Comparison of ENCODE assay signal across 10 mouse cellular contexts in the genomic region with DNA sequence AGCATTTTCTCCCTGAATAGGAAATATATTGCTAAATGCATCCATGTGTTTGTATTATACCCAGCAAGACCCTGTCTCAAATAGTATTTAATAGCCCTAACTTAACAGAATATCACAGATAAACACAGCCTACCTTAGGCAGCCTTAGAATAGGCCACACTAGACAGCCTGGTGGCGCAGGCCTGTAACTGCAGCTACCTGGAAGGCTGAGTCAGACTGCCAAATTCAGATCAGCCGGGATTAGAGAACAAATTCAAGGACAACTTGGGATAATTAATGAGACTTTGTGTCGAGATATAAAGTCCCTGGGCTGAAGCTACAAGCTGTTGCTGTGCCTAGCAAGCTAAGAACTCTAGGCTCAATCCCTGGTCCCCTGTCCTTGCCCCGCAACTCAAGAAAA. TPM values are rescaled to one million over a fixed set of nuclear protein-coding genes. Genes with fewer than 3 reads are reported as not detected.
A peak's percentile ranks its signal among the peaks of the same experiment; 100 is the strongest.
DNase-seq lines count a peak whose midpoint lies in the region; ATAC-seq and TF ChIP-seq lines count a peak whose summit lies in the region.
"Had no signal": no experiment of that assay in that cellular context is flagged by ENCODE, and none has a peak within 500 bp of the region (broad histone marks: within the 10 kb centered on the region; RNA-seq: fewer than 3 reads in every experiment).

No protein-coding gene starts in this region.

- H3K4me2 ChIP-seq in lung, embryonic 14.5 days, result no peak overlapping the region

- H3K9ac ChIP-seq in lung, embryonic 14.5 days, result no peak overlapping the region

- 63% methylated on average over 4 of the region's 4 CpGs for WGBS in lung, embryonic 14.5 days
- 78% methylated on average over 4 of the region's 4 CpGs for WGBS in limb, embryonic 10.5 days

- ATAC-seq in lung, embryonic 14.5 days (ENCODE audit: insufficient read depth), result no peak

- H3K4me1 ChIP-seq in lung, embryonic 14.5 days (ENCODE audit: insufficient read depth), result no peaks in the 10 kb centered on the region
- H3K4me1 ChIP-seq in limb, embryonic 10.5 days, result no peaks in the 10 kb centered on the region

- no peak overlapping the region for H3K27ac ChIP-seq in lung, embryonic 14.5 days (ENCODE audit: low read depth)
- no peak overlapping the region for H3K27ac ChIP-seq in limb, embryonic 10.5 days

- peak; percentile 66 for DNase-seq in adrenal gland, adult 2 months
- no peak for DNase-seq in adrenal gland, postnatal 10 days
- DNase-seq in lung, embryonic 14.5 days, result peak; percentile 9
- no peak for DNase-seq in lung, postnatal 25 days (ENCODE audit: low spot score)
- peak; percentile 64 for DNase-seq in c-Kit-positive CD71-positive TER-119-positive erythroid progenitor cells, embryonic 14.5 days (ENCODE audit: low spot score)
- DNase-seq in naive thymus-derived CD4-positive, alpha-beta T cell, adult 2 months (ENCODE audit: low read depth), result peak; percentile 44
- no peak for DNase-seq in limb, embryonic 10.5 days (ENCODE audit: low spot score)
- no peak for DNase-seq in left cerebral cortex, adult 9 months (ENCODE audit: low spot score in 2 of 2)
- DNase-seq: kidney, adult 11 months; lung, postnatal 14 days had no signal

- H3K4me3 ChIP-seq in lung, embryonic 14.5 days (ENCODE audit: low read depth, low read length), result no peak overlapping the region
- no peak overlapping the region for H3K4me3 ChIP-seq in limb, embryonic 10.5 days

- no peaks in the 10 kb centered on the region for H3K36me3 ChIP-seq in lung, embryonic 14.5 days (ENCODE audit: insufficient read depth)
- H3K36me3 ChIP-seq in limb, embryonic 10.5 days, result no peaks in the 10 kb centered on the region

- H3K9me3 ChIP-seq in lung, embryonic 14.5 days (ENCODE audit: low read depth, low read length), result no peaks in the 10 kb centered on the region
- no peaks in the 10 kb centered on the region for H3K9me3 ChIP-seq in limb, embryonic 10.5 days (replicated peaks)

- no peaks in the 10 kb centered on the region for H3K27me3 ChIP-seq in lung, embryonic 14.5 days (ENCODE audit: insufficient read depth, low read length)
- no peaks in the 10 kb centered on the region for H3K27me3 ChIP-seq in limb, embryonic 10.5 days (ENCODE audit: low read depth, poor library complexity, severe bottlenecking)

- TF ChIP-seq CTCF in lung, embryonic 14.5 days (IDR thresholded peaks at IDR 0.05; ENCODE audit: low read depth), result peak; percentile 39

RNA-seq across cellular contexts. Expression of a gene that starts 12.6 kb away (rescaled TPM):
- 10 to 100 TPM; 76.0 to 81.3 TPM for total RNA-seq in adrenal gland, adult 2 months (2021)
- 20.7 and 25.2 TPM in 2 replicates for polyA plus RNA-seq in adrenal gland, adult 2 months (2012; rRNA removed)
- 10 to 100 TPM; 68.2 to 69.1 TPM for total RNA-seq in adrenal gland, postnatal 10 days (2021)
- 5.2 and 5.6 TPM in 2 replicates for polyA plus RNA-seq in lung, embryonic 14.5 days (2014; fragmentation: Nextera tagmentation; extraction: Ambion mirVana)
- polyA plus RNA-seq in limb, embryonic 10.5 days (2016; fragmentation: Nextera tagmentation; extraction: Ambion mirVana), result 1.1 and 2.7 TPM in 2 replicates

RNA-seq across cellular contexts. Expression of a gene that starts 14.8 kb away (rescaled TPM):
- total RNA-seq in adrenal gland, adult 2 months (2021), result not detected
- polyA plus RNA-seq in adrenal gland, adult 2 months (2012; rRNA removed), result not detected in 2 replicates
- total RNA-seq in adrenal gland, postnatal 10 days (2021), result not detected
- polyA plus RNA-seq in lung, embryonic 14.5 days (2014; fragmentation: Nextera tagmentation; extraction: Ambion mirVana), result 0.25 and 0.51 TPM in 2 replicates
- 0.24 and 0.49 TPM in 2 replicates for polyA plus RNA-seq in limb, embryonic 10.5 days (2016; fragmentation: Nextera tagmentation; extraction: Ambion mirVana)

Comparison
In these comparisons a context has a peak if more than half of its experiments do, and no peak if none do; other contexts are left out.
1. DNase-seq: peak in adrenal gland, adult 2 months (single experiment), lung, embryonic 14.5 days (single experiment), c-Kit-positive CD71-positive TER-119-positive erythroid progenitor cells, embryonic 14.5 days (single experiment) and naive thymus-derived CD4-positive, alpha-beta T cell, adult 2 months (single experiment); none in adrenal gland, postnatal 10 days (single experiment), lung, postnatal 25 days (single experiment), limb, embryonic 10.5 days (single experiment) and left cerebral cortex, adult 9 months (0 of 2).